Mouse (Mus musculus) ES-Bruce4 (cell line): ENCODE results near the gene Tmem130. TPM values are rescaled to one million over a fixed set of nuclear protein-coding genes. Genes with fewer than 3 reads are reported as not detected.
A peak's percentile ranks its signal among the peaks of the same experiment; 100 is the strongest.

ENCODE experiments used
- H3K27ac ChIP-seq: 2 replicates; pipeline ENCODE4 v1.5.1; 2012; ENCODE audit warnings: low read length, inconsistent platforms; ENCODE audit not compliant: insufficient read depth
- H3K27me3 ChIP-seq: 2 replicates; pipeline ENCODE4 v1.6.1; 2012; ENCODE audit warnings: mild to moderate bottlenecking, low read length, inconsistent platforms; ENCODE audit not compliant: control insufficient read depth, poor library complexity, insufficient read depth, severe bottlenecking
- H3K36me3 ChIP-seq: 2 replicates; pipeline ENCODE4 v1.6.1; 2012; ENCODE audit warnings: inconsistent platforms, mild to moderate bottlenecking, low read length, moderate library complexity; ENCODE audit not compliant: control insufficient read depth, poor library complexity, insufficient read depth, severe bottlenecking
- H3K4me1 ChIP-seq: one replicate; pipeline ENCODE4 v1.8.1; 2011; ENCODE audit warnings: low read length; ENCODE audit not compliant: control insufficient read depth, insufficient read depth
- H3K4me3 ChIP-seq: 2 replicates; pipeline ENCODE4 v1.5.1; 2011; ENCODE audit warnings: low read depth, mild to moderate bottlenecking, low read length
- H3K9ac ChIP-seq: 2 replicates; pipeline ENCODE4 v1.6.1; 2012; ENCODE audit warnings: low read depth, mild to moderate bottlenecking, inconsistent platforms; ENCODE audit not compliant: poor library complexity, severe bottlenecking
- H3K9me3 ChIP-seq: replicated peaks from 2 replicates; pipeline ENCODE4 v1.6.1; 2012; ENCODE audit warnings: mild to moderate bottlenecking, low read length, inconsistent platforms; ENCODE audit not compliant: control insufficient read depth, poor library complexity, insufficient read depth, severe bottlenecking
- CTCF ChIP-seq: IDR thresholded peaks from one replicate; pipeline ENCODE4 v1.8.1; 2011; ENCODE audit warnings: low read depth, low read length
- EP300 ChIP-seq: IDR thresholded peaks from 2 replicates; pipeline ENCODE4 v1.6.1; 2011; ENCODE audit warnings: low read depth, low read length; ENCODE audit not compliant: insufficient read depth
- POLR2A ChIP-seq: IDR thresholded peaks from one replicate; pipeline ENCODE4 v1.8.1; 2011; ENCODE audit warnings: low read length; ENCODE audit not compliant: insufficient read depth
- polyA plus RNA-seq: library from polyadenylated mRNA; stranded (reverse); fragments of >200 nt; gene quantifications from 2 replicates; pipeline ENCODE4 v1.2.4, GENCODE M21; 2011; ENCODE audit warnings: low read depth; ENCODE audit not compliant: missing spikeins, insufficient read depth, insufficient read length

Gene Tmem130
- polyA plus RNA-seq, 1 experiment: 1.8 TPM

GRCm38 (mm10) chr5:144766646-144767045 is 5.0 kb upstream of the Tmem130 start:
- H3K4me1 ChIP-seq: no peaks in the 10 kb centered on the region
- H3K36me3 ChIP-seq: 0 out of 2 replicates have a peak, but pooled peaks cover 3% of the 10 kb centered on the region
- no peaks in the 10 kb centered on the region for H3K9me3 ChIP-seq
- H3K27ac ChIP-seq: no peak overlapping the region
- H3K4me3 ChIP-seq: no peak overlapping the region
- H3K27me3 ChIP-seq: no peaks in the 10 kb centered on the region
- no peak overlapping the region for H3K9ac ChIP-seq
- TF ChIP-seq EP300 (no peak), POLR2A (no peak), CTCF (no peak)

DNA sequence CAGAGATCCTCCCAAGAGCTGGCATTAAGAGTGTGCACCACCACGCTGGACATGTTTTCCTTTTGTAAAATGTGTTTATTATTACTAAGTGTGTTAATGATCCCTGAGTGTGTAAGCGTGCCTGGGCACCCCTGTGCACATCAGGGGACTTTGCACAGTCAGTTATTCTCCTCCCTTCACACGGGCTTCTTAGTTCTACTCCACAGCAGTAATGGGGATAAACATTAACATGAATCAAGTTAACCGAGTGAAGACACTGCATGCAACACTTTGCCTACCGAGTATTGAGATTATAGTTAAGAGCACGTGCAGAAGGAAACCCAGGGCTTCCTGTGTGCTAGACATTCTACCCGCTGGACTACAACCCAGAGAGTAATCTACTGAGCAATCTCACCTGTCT is 4.4 kb upstream of the Tmem130 start:
- no peak overlapping the region for H3K9ac ChIP-seq
- TF ChIP-seq EP300 (no peak), CTCF (no peak), POLR2A (no peak)
- H3K27me3 ChIP-seq: no peaks in the 10 kb centered on the region
- no peaks in the 10 kb centered on the region for H3K9me3 ChIP-seq
- no peaks in the 10 kb centered on the region for H3K36me3 ChIP-seq
- H3K27ac ChIP-seq: no peak overlapping the region
- no peaks in the 10 kb centered on the region for H3K4me1 ChIP-seq
- H3K4me3 ChIP-seq: no peak overlapping the region

GRCm38 (mm10) chr5:144758422-144758821 is 3.2 kb downstream of the Tmem130 start:
- no peak overlapping the region for H3K9ac ChIP-seq
- no peaks in the 10 kb centered on the region for H3K9me3 ChIP-seq
- H3K27ac ChIP-seq: no peak overlapping the region
- H3K27me3 ChIP-seq: no peaks in the 10 kb centered on the region
- no peak overlapping the region for H3K4me3 ChIP-seq
- H3K4me1 ChIP-seq: peaks cover 4% of the 10 kb centered on the region
- TF ChIP-seq EP300 (no peak), CTCF (no peak), POLR2A (no peak)
- H3K36me3 ChIP-seq: no peaks in the 10 kb centered on the region

DNA sequence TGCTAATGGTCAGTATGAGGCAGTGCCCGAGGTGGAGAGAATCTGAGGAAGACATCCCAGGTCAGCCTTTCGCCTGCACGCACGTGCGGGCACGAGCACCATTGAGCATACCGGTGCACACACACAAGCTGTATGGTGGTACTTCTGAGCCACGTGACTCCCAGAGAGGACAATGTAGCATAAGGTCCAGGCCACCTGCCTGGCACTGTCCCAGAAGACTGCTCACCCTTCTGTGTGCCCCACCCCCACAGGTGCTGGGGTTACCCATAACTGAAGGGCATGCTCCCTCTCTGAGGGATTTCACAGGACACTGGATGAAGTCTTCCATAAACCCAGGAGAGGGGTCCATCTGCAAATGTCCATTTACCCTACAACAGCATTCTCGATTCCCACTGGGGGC is 4.2 kb downstream of the Tmem130 start:
- no peak overlapping the region for H3K4me3 ChIP-seq
- no peak for TF ChIP-seq POLR2A
- TF ChIP-seq EP300: no peak
- no peak for TF ChIP-seq CTCF
- H3K27ac ChIP-seq: no peak overlapping the region
- H3K36me3 ChIP-seq: no peaks in the 10 kb centered on the region
- H3K9ac ChIP-seq: no peak overlapping the region
- no peaks in the 10 kb centered on the region for H3K9me3 ChIP-seq
- H3K4me1 ChIP-seq: peaks cover 6% of the 10 kb centered on the region
- no peaks in the 10 kb centered on the region for H3K27me3 ChIP-seq

GRCm38 (mm10) chr5:144755191-144755590 is 6.4 kb downstream of the Tmem130 start:
- no peaks in the 10 kb centered on the region for H3K27me3 ChIP-seq
- H3K9me3 ChIP-seq: no peaks in the 10 kb centered on the region

DNA sequence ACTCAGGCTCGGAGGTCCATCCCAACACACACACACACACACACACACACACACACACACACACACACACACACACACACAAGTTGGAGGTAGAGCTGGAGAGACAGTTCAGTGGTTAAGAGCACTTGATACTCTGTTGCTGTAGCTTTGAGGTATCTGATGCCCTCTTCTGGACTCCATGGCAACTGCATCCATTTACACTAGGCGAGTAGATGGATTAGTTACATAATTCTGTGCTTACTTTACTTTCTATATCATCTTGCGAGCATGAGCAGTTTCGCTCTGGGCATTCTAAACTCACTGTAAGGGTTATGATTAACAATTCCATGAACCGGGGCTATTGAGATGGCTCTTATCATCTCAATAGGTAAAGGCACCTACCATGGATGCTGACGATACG is 8.6 kb downstream of the Tmem130 start:
- Histone ChIP-seq H3K27ac (no peak overlapping the region), H3K9ac (no peak overlapping the region), H3K36me3 (no peaks in the 10 kb centered on the region), H3K4me1 (peaks cover 3% of the 10 kb centered on the region), H3K27me3 (no peaks in the 10 kb centered on the region), H3K9me3 (no peaks in the 10 kb centered on the region), H3K4me3 (no peak overlapping the region)
- no peak for TF ChIP-seq POLR2A
- peak; percentile 15 for TF ChIP-seq CTCF

More at GRCm38 (mm10) chr5:144755191-144755590, 6.4 kb downstream of the Tmem130 start:
- Histone ChIP-seq H3K36me3 (no peaks in the 10 kb centered on the region), H3K9ac (no peak overlapping the region), H3K27ac (no peak overlapping the region), H3K4me3 (no peak overlapping the region), H3K4me1 (peaks cover 7% of the 10 kb centered on the region)
- no peak for TF ChIP-seq POLR2A
- TF ChIP-seq CTCF: no peak
- TF ChIP-seq EP300: no peak
